Mouse (Mus musculus) myocyte (in vitro differentiated cells): Measurements from ENCODE around the gene Drosha. TPM values are rescaled to one million over a fixed set of nuclear protein-coding genes. Genes with fewer than 3 reads are reported as not detected.
"Not testable (repeated sequence)": the region's sequence is repeated elsewhere in the genome, so short reads cannot be mapped to it uniquely, and the experiment has no call there.

ENCODE experiments used
- H3K27me3 ChIP-seq: one replicate; pipeline ENCODE4 v1.6.1; 2011; ENCODE audit not compliant: control insufficient read depth, insufficient read depth, insufficient read length
- H3K36me3 ChIP-seq: one replicate; pipeline ENCODE4 v1.6.1; 2011; ENCODE audit not compliant: control insufficient read depth, insufficient read depth
- H3K4me2 ChIP-seq: one replicate; pipeline ENCODE4 v1.6.1; 2011; ENCODE audit warnings: low read depth, control low read depth
- H3K4me3 ChIP-seq: one replicate; pipeline ENCODE4 v1.5.1; 2011; ENCODE audit warnings: mild to moderate bottlenecking, control low read depth, moderate library complexity
- H3K79me2 ChIP-seq: one replicate; pipeline ENCODE4 v1.6.1; 2011; ENCODE audit not compliant: control insufficient read depth, insufficient read depth
- H3ac ChIP-seq: one replicate; pipeline ENCODE4 v1.6.1; 2011; ENCODE audit not compliant: control insufficient read depth, insufficient read length
- CEBPB ChIP-seq: IDR thresholded peaks from 2 replicates; pipeline ENCODE4 v1.6.1; 2011; ENCODE audit warnings: mild to moderate bottlenecking, moderate library complexity; ENCODE audit not compliant: poor library complexity, insufficient read depth, severe bottlenecking
- E2F4 ChIP-seq: IDR thresholded peaks from one replicate; pipeline ENCODE4 v1.6.1; 2011; ENCODE audit warnings: mild to moderate bottlenecking, control low read depth, moderate library complexity; ENCODE audit not compliant: insufficient read depth
- MAX ChIP-seq: IDR thresholded peaks from one replicate; pipeline ENCODE4 v1.6.1; 2011; ENCODE audit warnings: low read depth, mild to moderate bottlenecking, control low read depth
- MYOD1 ChIP-seq, 3 experiments: IDR thresholded peaks; one replicate each; pipeline ENCODE4 v1.6.1; 2011; ENCODE audit warnings: control low read depth in 2 of 3, low read depth in 2 of 3, mild to moderate bottlenecking in 2 of 3, moderate library complexity in 1 of 3; ENCODE audit not compliant: insufficient read length in 2 of 3, control insufficient read depth in 1 of 3
- MYOG ChIP-seq, 3 experiments: IDR thresholded peaks; one replicate each; pipeline ENCODE4 v1.6.1; 2011; ENCODE audit warnings: control low read depth in 2 of 3, low read depth in 2 of 3, mild to moderate bottlenecking in 2 of 3; ENCODE audit not compliant: insufficient read length in 2 of 3, control insufficient read depth in 1 of 3, insufficient read depth in 1 of 3
- POLR2A ChIP-seq: IDR thresholded peaks from one replicate; pipeline ENCODE4 v1.6.1; 2011; ENCODE audit warnings: low read depth, mild to moderate bottlenecking, control low read depth, moderate library complexity; ENCODE audit not compliant: insufficient read length
- POLR2AphosphoS2 ChIP-seq: IDR thresholded peaks from one replicate; pipeline ENCODE4 v1.6.1; 2011; ENCODE audit warnings: low read depth, control low read depth; ENCODE audit not compliant: insufficient read length
- REST ChIP-seq: IDR thresholded peaks from one replicate; pipeline ENCODE4 v1.6.1; 2011; ENCODE audit warnings: mild to moderate bottlenecking, control low read depth, moderate library complexity; ENCODE audit not compliant: insufficient read depth, insufficient read length
- SRF ChIP-seq: IDR thresholded peaks from one replicate; pipeline ENCODE4 v1.6.1; 2011; ENCODE audit warnings: low read depth; ENCODE audit not compliant: control insufficient read depth, insufficient read length
- TCF12 ChIP-seq: IDR thresholded peaks from one replicate; pipeline ENCODE4 v1.6.1; 2011; ENCODE audit warnings: mild to moderate bottlenecking, control low read depth; ENCODE audit not compliant: poor library complexity, insufficient read depth, severe bottlenecking
- TCF3 ChIP-seq: IDR thresholded peaks from one replicate; pipeline ENCODE4 v1.6.1; 2011; ENCODE audit warnings: low read depth, control low read depth; ENCODE audit not compliant: insufficient read length
- USF1 ChIP-seq: IDR thresholded peaks from one replicate; pipeline ENCODE4 v1.6.1; 2011; ENCODE audit warnings: low read depth, mild to moderate bottlenecking, control low read depth, moderate library complexity
- polyA plus RNA-seq: library from polyadenylated mRNA; unstranded; fragments of >200 nt; fragmentation: generic; extraction: Trizol; gene quantifications from one replicate; pipeline ENCODE4 v1.2.1, GENCODE M21; 2012; ENCODE audit warnings: missing spikeins

Drosha gene
- polyA plus RNA-seq, 1 experiment: 40.4 TPM

DNA sequence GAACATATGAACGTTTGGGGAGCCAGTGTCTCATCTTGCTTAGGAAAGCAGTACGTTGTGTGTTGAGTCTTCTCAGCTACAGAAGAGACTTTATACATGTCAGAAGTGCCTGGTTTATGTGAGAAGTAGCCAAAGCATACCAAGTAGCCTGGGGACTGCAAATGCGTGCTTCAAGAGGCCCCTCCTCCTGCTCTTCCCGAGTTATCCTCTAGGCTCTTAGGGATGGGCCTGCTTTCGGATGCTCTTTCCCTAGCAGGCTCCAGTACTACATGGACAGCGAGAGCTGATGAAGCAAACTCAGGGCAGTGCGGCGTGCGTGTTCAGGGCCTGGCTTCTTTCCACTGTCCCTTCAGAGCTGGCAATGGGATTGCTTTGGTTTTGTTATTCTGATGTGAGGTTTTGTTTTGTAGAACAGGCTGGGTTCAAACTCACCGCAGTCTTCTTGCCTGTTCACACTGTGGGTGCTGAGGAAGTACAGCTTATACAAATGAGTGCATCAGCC lies 91.8 kb downstream of the Drosha start:
- no peaks in the 10 kb centered on the region for H3K27me3 ChIP-seq
- TF ChIP-seq MAX (no peak), TCF12 (no peak)
- no peak overlapping the region for H3K4me2 ChIP-seq
- H3K79me2 ChIP-seq: no peaks in the 10 kb centered on the region
- H3K36me3 ChIP-seq: peaks cover 51% of the 10 kb centered on the region
- no peak overlapping the region for H3K4me3 ChIP-seq
- no peak overlapping the region for H3ac ChIP-seq

- not testable (repeated sequence) for H3K4me3 ChIP-seq, H3ac ChIP-seq, H3K4me2 ChIP-seq, H3K79me2 ChIP-seq, H3K27me3 ChIP-seq
- peaks cover 45% of the 10 kb centered on the region for H3K36me3 ChIP-seq
Observed at GRCm38 (mm10) chr15:12919326-12919966, 94.8 kb downstream of the Drosha start.

DNA sequence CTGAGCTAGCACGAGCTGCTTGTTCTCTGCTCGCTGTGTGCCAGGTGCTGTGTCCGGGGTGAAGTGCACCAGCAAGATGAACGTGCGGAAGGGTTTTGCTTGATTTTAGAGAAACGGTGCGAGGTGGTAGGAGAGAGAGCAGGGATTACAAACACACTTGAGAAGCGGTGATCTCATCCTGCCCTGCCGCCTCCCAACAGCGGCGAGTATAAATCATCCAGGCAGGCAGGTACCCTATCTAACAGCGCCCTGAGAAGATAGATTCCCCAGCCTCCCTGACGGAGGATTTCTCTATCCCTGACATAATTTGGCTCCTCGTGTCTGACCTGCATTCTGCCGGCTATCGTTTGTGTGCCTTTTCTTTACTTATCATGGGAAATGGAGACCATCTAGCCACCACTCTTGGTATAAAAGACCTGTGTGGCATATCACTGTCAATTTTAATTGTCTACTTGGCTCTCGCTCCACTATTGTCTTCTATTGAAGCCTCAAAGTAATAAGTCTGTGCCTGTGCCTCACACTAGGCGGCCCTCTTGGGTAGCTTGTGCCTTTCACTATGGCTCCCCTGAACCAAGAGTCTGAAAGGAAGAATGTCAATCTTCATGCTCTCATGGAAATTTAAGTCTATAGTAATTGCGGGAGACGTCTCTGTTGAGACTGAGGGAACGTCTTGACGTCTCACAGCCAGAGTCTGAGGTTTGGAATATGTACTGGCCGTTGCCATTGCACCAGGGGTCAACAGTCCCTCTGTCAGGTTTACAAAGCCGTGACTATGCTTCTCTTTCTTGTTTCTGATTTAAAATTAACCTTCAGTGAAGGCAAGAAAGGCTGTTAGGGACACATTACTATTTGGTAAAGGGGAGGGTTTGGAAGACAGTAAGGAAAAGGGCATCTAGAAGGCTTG lies 95.6 kb downstream of the Drosha start:
- no peaks in the 10 kb centered on the region for H3K79me2 ChIP-seq
- H3K4me2 ChIP-seq: no peak overlapping the region
- no peak overlapping the region for H3ac ChIP-seq
- peaks cover 43% of the 10 kb centered on the region for H3K36me3 ChIP-seq
- TF ChIP-seq MYOG (IDR thresholded peaks at IDR 0.05; ENCODE audit: control insufficient read depth in 1 of 3, insufficient read depth in 1 of 3, insufficient read length in 2 of 3, low read depth in 2 of 3) (no peak), SRF (no peak), TCF12 (no peak), POLR2AphosphoS2 (no peak), CEBPB (no peak), E2F4 (no peak), POLR2A (no peak), USF1 (no peak)
- H3K27me3 ChIP-seq: no peaks in the 10 kb centered on the region
- no peak overlapping the region for H3K4me3 ChIP-seq

DNA sequence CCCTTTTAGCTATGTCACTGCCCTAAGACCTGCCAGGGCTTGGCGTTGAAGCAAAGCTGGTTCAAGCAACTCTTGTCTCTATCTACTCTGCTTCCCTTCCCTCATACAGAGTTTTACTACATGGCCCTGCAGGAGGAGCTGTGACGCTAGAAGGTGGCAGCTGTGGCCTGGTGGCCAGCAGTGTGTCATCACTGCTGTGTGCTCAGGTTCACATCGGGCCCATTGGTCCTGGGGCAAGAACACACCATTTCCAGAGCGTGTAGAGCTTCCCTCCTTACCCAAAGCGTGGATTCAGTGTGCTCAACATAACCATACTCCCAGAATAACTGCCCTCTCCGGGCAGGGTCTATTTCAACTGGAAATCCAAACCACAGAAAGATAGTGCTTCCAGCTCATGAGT lies 97.3 kb downstream of the Drosha start:
- Histone ChIP-seq H3K79me2 (no peaks in the 10 kb centered on the region), H3K4me2 (no peak overlapping the region), H3K36me3 (peaks cover 33% of the 10 kb centered on the region), H3K27me3 (no peaks in the 10 kb centered on the region), H3ac (no peak overlapping the region), H3K4me3 (no peak overlapping the region)
- TF ChIP-seq SRF (no peak), REST (no peak), TCF3 (no peak), MYOD1 (IDR thresholded peaks at IDR 0.05; ENCODE audit: control insufficient read depth in 1 of 3, insufficient read length in 2 of 3, low read depth in 2 of 3) (no peak), POLR2AphosphoS2 (no peak), POLR2A (no peak), E2F4 (no peak), MAX (no peak), TCF12 (no peak), USF1 (no peak), MYOG (IDR thresholded peaks at IDR 0.05; ENCODE audit: control insufficient read depth in 1 of 3, insufficient read depth in 1 of 3, insufficient read length in 2 of 3, low read depth in 2 of 3) (no peak), CEBPB (no peak)

DNA sequence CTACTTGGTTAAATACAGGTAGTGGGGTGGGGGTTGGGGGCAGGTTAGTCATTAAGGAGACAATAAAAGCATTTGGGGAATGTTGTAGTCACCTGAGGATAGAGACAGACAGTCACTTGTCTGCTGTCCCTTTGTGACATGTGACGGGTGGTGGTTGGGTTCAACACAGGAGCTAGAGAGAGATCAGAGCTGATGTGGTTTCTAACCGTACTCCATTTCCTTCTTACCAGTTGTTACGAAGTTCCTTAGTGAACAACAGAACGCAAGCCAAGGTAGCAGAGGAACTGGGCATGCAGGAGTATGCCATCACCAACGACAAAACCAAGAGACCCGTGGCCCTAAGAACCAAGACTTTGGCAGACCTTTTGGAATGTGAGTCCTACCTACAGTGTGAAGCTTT lies 99.2 kb downstream of the Drosha start:
- H3K27me3 ChIP-seq: no peaks in the 10 kb centered on the region
- no peaks in the 10 kb centered on the region for H3K79me2 ChIP-seq
- no peak overlapping the region for H3K4me3 ChIP-seq
- H3K4me2 ChIP-seq: no peak overlapping the region
- H3ac ChIP-seq: no peak overlapping the region
- H3K36me3 ChIP-seq: peaks cover 21% of the 10 kb centered on the region
- TF ChIP-seq USF1: no peak
- TF ChIP-seq POLR2A: no peak
- no peak for TF ChIP-seq MYOG (IDR thresholded peaks at IDR 0.05; ENCODE audit: control insufficient read depth in 1 of 3, insufficient read depth in 1 of 3, insufficient read length in 2 of 3, low read depth in 2 of 3)
- no peak for TF ChIP-seq POLR2AphosphoS2
- no peak for TF ChIP-seq TCF3
- no peak for TF ChIP-seq MYOD1 (IDR thresholded peaks at IDR 0.05; ENCODE audit: control insufficient read depth in 1 of 3, insufficient read length in 2 of 3, low read depth in 2 of 3)
- TF ChIP-seq REST: no peak
- TF ChIP-seq CEBPB: no peak
- TF ChIP-seq E2F4: no peak
- no peak for TF ChIP-seq MAX
- no peak for TF ChIP-seq TCF12
- TF ChIP-seq SRF: no peak
